Mouse (Mus musculus) hindbrain, embryonic 12.5 days (tissue): ENCODE results near the gene Ddx10. TPM values are rescaled to one million over a fixed set of nuclear protein-coding genes. Genes with fewer than 3 reads are reported as not detected.

Experiments used
- ATAC-seq: fragments of 200-750 bp; cut with Nextera tagmentation; 2 replicates; pipeline ENCODE4 v1.8.0; 2017; ENCODE audit warnings: moderate TSS enrichment; ENCODE audit not compliant: low FRiP score
- H3K27ac ChIP-seq: fragments of 300-500 bp; sonication (generic); 2 replicates; pipeline ENCODE4 v1.5.1; 2016; ENCODE audit warnings: mild to moderate bottlenecking
- H3K27me3 ChIP-seq: fragments of 300-500 bp; sonication (generic); 2 replicates; pipeline ENCODE4 v1.6.1; 2016; ENCODE audit warnings: mild to moderate bottlenecking
- H3K36me3 ChIP-seq: fragments of 300-500 bp; sonication (generic); 2 replicates; pipeline ENCODE4 v1.6.1; 2016; ENCODE audit warnings: mild to moderate bottlenecking
- H3K4me1 ChIP-seq: fragments of 300-500 bp; sonication (generic); 2 replicates; pipeline ENCODE4 v1.6.1; 2016
- H3K4me2 ChIP-seq: fragments of 300-500 bp; sonication (generic); replicated peaks from 2 replicates; pipeline ENCODE4 v1.6.1; 2016; ENCODE audit warnings: mild to moderate bottlenecking
- H3K4me3 ChIP-seq: fragments of 300-500 bp; sonication (generic); 2 replicates; pipeline ENCODE4 v1.5.1; 2016; ENCODE audit warnings: mild to moderate bottlenecking
- H3K9ac ChIP-seq: fragments of 300-500 bp; sonication (generic); 2 replicates; pipeline ENCODE4 v1.6.1; 2016; ENCODE audit warnings: mild to moderate bottlenecking, moderate library complexity
- H3K9me3 ChIP-seq: fragments of 300-500 bp; sonication (generic); replicated peaks from 2 replicates; pipeline ENCODE4 v1.6.1; 2016; ENCODE audit warnings: mild to moderate bottlenecking
- WGBS: fragments of 180-500 bp; shearing (Covaris S2); methylation state at CpG from one replicate; pipeline ENCODE4 v1.1.7; 2016; 5-methylcytosine and 5-hydroxymethylcytosine counted together
- polyA plus RNA-seq: library from polyadenylated mRNA; unstranded; fragments of >200 nt; fragmentation: Nextera tagmentation; extraction: Ambion mirVana; gene quantifications from 2 replicates; pipeline ENCODE4 v1.2.1, GENCODE M21; 2016

The Ddx10 gene
- 28.1 and 28.5 TPM in 2 replicates for polyA plus RNA-seq

- H3K36me3 ChIP-seq, result no peaks in the 10 kb centered on the region
- no peaks in the 10 kb centered on the region for H3K27me3 ChIP-seq
- H3K4me3 ChIP-seq, result peak within 1 kb of the TSS; percentile 88
- peak within 1 kb of the TSS; percentile 83 for H3K9ac ChIP-seq
- under 1% methylated on average over 35 of the region's 35 CpGs for WGBS
- H3K9me3 ChIP-seq, result no peaks in the 10 kb centered on the region
- H3K27ac ChIP-seq, result no peak within 1 kb of the TSS
- peaks cover 11% of the 10 kb centered on the region for H3K4me1 ChIP-seq
- H3K4me2 ChIP-seq, result peak within 1 kb of the TSS; percentile 97
- peak; percentile 100 for ATAC-seq
Measured at GRCm38 (mm10) chr9:53247953-53248397, at the start of gene Ddx10. Gene Ddx10, minus strand, starts transcription at chr9:53248053.

GRCm38 (mm10) chr9:53292833-53293232, 45.0 kb upstream of the Ddx10 start:
- Histone ChIP-seq H3K27me3 (no peaks in the 10 kb centered on the region), H3K4me1 (no peaks in the 10 kb centered on the region), H3K9ac (no peak overlapping the region), H3K9me3 (no peaks in the 10 kb centered on the region), H3K4me2 (no peak overlapping the region), H3K27ac (no peak overlapping the region), H3K36me3 (no peaks in the 10 kb centered on the region), H3K4me3 (no peak overlapping the region)
- no peak for ATAC-seq

- Histone ChIP-seq H3K9me3 (no peaks in the 10 kb centered on the region), H3K9ac (no peak overlapping the region), H3K27me3 (no peaks in the 10 kb centered on the region), H3K4me1 (no peaks in the 10 kb centered on the region), H3K4me2 (no peak overlapping the region), H3K27ac (no peak overlapping the region), H3K36me3 (no peaks in the 10 kb centered on the region), H3K4me3 (no peak overlapping the region)
- no peak for ATAC-seq
- 90% methylated on average over 3 of the region's 3 CpGs for WGBS
Measured at GRCm38 (mm10) chr9:53290006-53290405, 42.2 kb upstream of the Ddx10 start.

GRCm38 (mm10) chr9:53286793-53287192, 38.9 kb upstream of the Ddx10 start:
- no peak overlapping the region for H3K4me3 ChIP-seq
- 86% methylated on average over 6 of the region's 6 CpGs for whole genome bisulfite sequencing

GRCm38 (mm10) chr9:53278997-53279396, 31.1 kb upstream of the Ddx10 start:
- Histone ChIP-seq H3K27me3 (no peaks in the 10 kb centered on the region), H3K27ac (no peak overlapping the region), H3K4me1 (no peaks in the 10 kb centered on the region), H3K4me3 (no peak overlapping the region), H3K9me3 (no peaks in the 10 kb centered on the region), H3K36me3 (no peaks in the 10 kb centered on the region), H3K4me2 (no peak overlapping the region), H3K9ac (no peak overlapping the region)
- no peak for ATAC-seq
- 97% methylated on average over 2 of the region's 2 CpGs for WGBS

More at GRCm38 (mm10) chr9:53286793-53287192, 38.9 kb upstream of the Ddx10 start:
- Histone ChIP-seq H3K4me1 (no peaks in the 10 kb centered on the region), H3K9ac (no peak overlapping the region), H3K9me3 (no peaks in the 10 kb centered on the region), H3K36me3 (no peaks in the 10 kb centered on the region), H3K27me3 (no peaks in the 10 kb centered on the region), H3K4me2 (no peak overlapping the region), H3K27ac (no peak overlapping the region)
- no peak for ATAC-seq

- Histone ChIP-seq H3K4me1 (no peaks in the 10 kb centered on the region), H3K27ac (no peak overlapping the region), H3K4me3 (no peak overlapping the region), H3K4me2 (no peak overlapping the region), H3K27me3 (no peaks in the 10 kb centered on the region), H3K9ac (no peak overlapping the region), H3K9me3 (no peaks in the 10 kb centered on the region), H3K36me3 (no peaks in the 10 kb centered on the region)
- WGBS, result 96% methylated on average over 1 of the region's 1 CpGs
- no peak for ATAC-seq
Measured at GRCm38 (mm10) chr9:53276381-53276780, 28.5 kb upstream of the Ddx10 start.

GRCm38 (mm10) chr9:53272714-53273113, 24.9 kb upstream of the Ddx10 start:
- Histone ChIP-seq H3K4me3 (no peak overlapping the region), H3K27me3 (no peaks in the 10 kb centered on the region), H3K36me3 (no peaks in the 10 kb centered on the region), H3K9ac (no peak overlapping the region), H3K27ac (no peak overlapping the region), H3K4me1 (no peaks in the 10 kb centered on the region), H3K9me3 (no peaks in the 10 kb centered on the region), H3K4me2 (no peak overlapping the region)
- no peak for ATAC-seq
- WGBS, result 80% methylated on average over 4 of the region's 4 CpGs

- H3K9me3 ChIP-seq, result no peaks in the 10 kb centered on the region
- H3K9ac ChIP-seq, result no peak overlapping the region
- 71% methylated on average over 5 of the region's 5 CpGs for WGBS
- H3K27ac ChIP-seq, result no peak overlapping the region
- H3K4me1 ChIP-seq, result no peaks in the 10 kb centered on the region
- no peaks in the 10 kb centered on the region for H3K27me3 ChIP-seq
- no peak overlapping the region for H3K4me3 ChIP-seq
- ATAC-seq, result no peak
- H3K36me3 ChIP-seq, result no peaks in the 10 kb centered on the region
- no peak overlapping the region for H3K4me2 ChIP-seq
Measured at GRCm38 (mm10) chr9:53272207-53272606, 24.4 kb upstream of the Ddx10 start.

- H3K27me3 ChIP-seq, result no peaks in the 10 kb centered on the region
- H3K9ac ChIP-seq, result no peak overlapping the region
- no peak overlapping the region for H3K4me3 ChIP-seq
- H3K4me2 ChIP-seq, result no peak overlapping the region
- H3K4me1 ChIP-seq, result no peaks in the 10 kb centered on the region
- H3K27ac ChIP-seq, result no peak overlapping the region
- no peaks in the 10 kb centered on the region for H3K9me3 ChIP-seq
- no peak for ATAC-seq
- no peaks in the 10 kb centered on the region for H3K36me3 ChIP-seq
- 78% methylated on average over 5 of the region's 5 CpGs for WGBS
Measured at GRCm38 (mm10) chr9:53271281-53272022, 23.6 kb upstream of the Ddx10 start.

GRCm38 (mm10) chr9:53269466-53269755, 21.6 kb upstream of the Ddx10 start:
- no peaks in the 10 kb centered on the region for H3K9me3 ChIP-seq
- H3K27ac ChIP-seq, result no peak overlapping the region
- H3K27me3 ChIP-seq, result no peaks in the 10 kb centered on the region
- 95% methylated on average over 5 of the region's 5 CpGs for WGBS
- no peaks in the 10 kb centered on the region for H3K36me3 ChIP-seq
- H3K4me3 ChIP-seq, result no peak overlapping the region
- H3K4me1 ChIP-seq, result no peaks in the 10 kb centered on the region
- H3K4me2 ChIP-seq, result no peak overlapping the region
- no peak overlapping the region for H3K9ac ChIP-seq
- no peak for ATAC-seq

- no peaks in the 10 kb centered on the region for H3K36me3 ChIP-seq
- H3K4me1 ChIP-seq, result no peaks in the 10 kb centered on the region
- no peak overlapping the region for H3K4me3 ChIP-seq
- no peaks in the 10 kb centered on the region for H3K9me3 ChIP-seq
- 81% methylated on average over 5 of the region's 5 CpGs for WGBS
- no peak for ATAC-seq
- H3K4me2 ChIP-seq, result no peak overlapping the region
- no peak overlapping the region for H3K9ac ChIP-seq
- no peak overlapping the region for H3K27ac ChIP-seq
- H3K27me3 ChIP-seq, result no peaks in the 10 kb centered on the region
Measured at GRCm38 (mm10) chr9:53268731-53269465, 21.0 kb upstream of the Ddx10 start.

GRCm38 (mm10) chr9:53268036-53268435, 20.2 kb upstream of the Ddx10 start:
- Histone ChIP-seq H3K4me3 (no peak overlapping the region), H3K27ac (no peak overlapping the region), H3K9me3 (no peaks in the 10 kb centered on the region), H3K36me3 (no peaks in the 10 kb centered on the region), H3K4me1 (no peaks in the 10 kb centered on the region), H3K4me2 (no peak overlapping the region), H3K9ac (no peak overlapping the region), H3K27me3 (no peaks in the 10 kb centered on the region)
- WGBS, result 73% methylated on average over 5 of the region's 5 CpGs
- no peak for ATAC-seq

- ATAC-seq, result no peak
- H3K27ac ChIP-seq, result no peak overlapping the region
- H3K9ac ChIP-seq, result no peak overlapping the region
- H3K4me2 ChIP-seq, result no peak overlapping the region
- no peaks in the 10 kb centered on the region for H3K9me3 ChIP-seq
- no peaks in the 10 kb centered on the region for H3K4me1 ChIP-seq
- H3K36me3 ChIP-seq, result no peaks in the 10 kb centered on the region
- WGBS, result 49% methylated on average over 2 of the region's 2 CpGs
- H3K4me3 ChIP-seq, result no peak overlapping the region
- no peaks in the 10 kb centered on the region for H3K27me3 ChIP-seq
Measured at GRCm38 (mm10) chr9:53265589-53265988, 17.7 kb upstream of the Ddx10 start.
